Mouse (Mus musculus) cerebellum, adult 2 months (tissue): Measurements from ENCODE around the gene Gata2. TPM values are rescaled to one million over a fixed set of nuclear protein-coding genes. Genes with fewer than 3 reads are reported as not detected.

Source experiments
- DNase-seq, 2 experiments: peaks; one replicate each; pipeline ENCODE4 v3.0.0; 2021
- H3K27ac ChIP-seq: fragments of 200-500 bp; 2 replicates; pipeline ENCODE4 v1.5.1; 2012; ENCODE audit warnings: low read length, control low read depth, inconsistent platforms; ENCODE audit not compliant: insufficient read depth
- H3K27me3 ChIP-seq: fragments of 200-500 bp; 2 replicates; pipeline ENCODE4 v1.6.1; 2012; ENCODE audit warnings: inconsistent platforms, mild to moderate bottlenecking, low read length, moderate library complexity; ENCODE audit not compliant: control insufficient read depth, insufficient read depth
- H3K4me1 ChIP-seq: fragments of 200-500 bp; 2 replicates; pipeline ENCODE4 v1.6.1; 2011; ENCODE audit warnings: low read length; ENCODE audit not compliant: control insufficient read depth, insufficient read depth
- H3K4me3 ChIP-seq: fragments of 200-500 bp; replicated peaks from 2 replicates; pipeline ENCODE3; 2011; ENCODE audit warnings: mild to moderate bottlenecking, low read depth, low read length, control low read depth; ENCODE audit not compliant: insufficient read depth
- CTCF ChIP-seq: fragments of 200-500 bp; IDR thresholded peaks from 2 replicates; pipeline ENCODE4 v1.5.1; 2011; ENCODE audit warnings: low read depth, mild to moderate bottlenecking, control low read depth, low read length, moderate library complexity, borderline replicate concordance; ENCODE audit not compliant: insufficient read depth
- POLR2A ChIP-seq: fragments of 200-500 bp; IDR thresholded peaks from 2 replicates; pipeline ENCODE4 v1.6.1; 2011; ENCODE audit warnings: low read length, control low read depth, borderline replicate concordance; ENCODE audit not compliant: insufficient read depth
- WGBS: fragments of 180-500 bp; shearing (Covaris S2); methylation state at CpG from one replicate; pipeline ENCODE4 v1.1.7; 2018; 5-methylcytosine and 5-hydroxymethylcytosine counted together
- polyA plus RNA-seq: library from polyadenylated mRNA; depleted of rRNA; stranded (reverse); fragments of >200 nt; gene quantifications from 2 replicates; pipeline ENCODE4 v1.2.3, GENCODE M21; 2012

Gene Gata2
- polyA plus RNA-seq, 1 experiment, result 6.6 TPM

GRCm38 (mm10) chr6:88158790-88159189 is 34.9 kb upstream of the Gata2 start:
- TF ChIP-seq CTCF (no peak), POLR2A (no peak)
- H3K4me3 ChIP-seq, result no peak overlapping the region
- no peak for DNase-seq
- H3K27ac ChIP-seq, result no peak overlapping the region
- no peaks in the 10 kb centered on the region for H3K27me3 ChIP-seq
- WGBS, result 84% methylated on average over 5 of the region's 5 CpGs
- H3K4me1 ChIP-seq, result no peaks in the 10 kb centered on the region

- DNase-seq, result no peak
- Histone ChIP-seq H3K27ac (no peak overlapping the region), H3K4me3 (no peak overlapping the region), H3K27me3 (no peaks in the 10 kb centered on the region), H3K4me1 (no peaks in the 10 kb centered on the region)
- WGBS, result 88% methylated on average over 9 of the region's 9 CpGs
- no peak for TF ChIP-seq POLR2A
- no peak for TF ChIP-seq CTCF
Observed at GRCm38 (mm10) chr6:88166054-88166453, 27.6 kb upstream of the Gata2 start.

- no peak for TF ChIP-seq POLR2A
- TF ChIP-seq CTCF, result no peak
- no peak for DNase-seq
- Histone ChIP-seq H3K27me3 (no peaks in the 10 kb centered on the region), H3K27ac (no peak overlapping the region), H3K4me3 (no peak overlapping the region), H3K4me1 (no peaks in the 10 kb centered on the region)
- WGBS, result 94% methylated on average over 3 of the region's 3 CpGs
Observed at GRCm38 (mm10) chr6:88174191-88174590, 19.5 kb upstream of the Gata2 start.

DNA sequence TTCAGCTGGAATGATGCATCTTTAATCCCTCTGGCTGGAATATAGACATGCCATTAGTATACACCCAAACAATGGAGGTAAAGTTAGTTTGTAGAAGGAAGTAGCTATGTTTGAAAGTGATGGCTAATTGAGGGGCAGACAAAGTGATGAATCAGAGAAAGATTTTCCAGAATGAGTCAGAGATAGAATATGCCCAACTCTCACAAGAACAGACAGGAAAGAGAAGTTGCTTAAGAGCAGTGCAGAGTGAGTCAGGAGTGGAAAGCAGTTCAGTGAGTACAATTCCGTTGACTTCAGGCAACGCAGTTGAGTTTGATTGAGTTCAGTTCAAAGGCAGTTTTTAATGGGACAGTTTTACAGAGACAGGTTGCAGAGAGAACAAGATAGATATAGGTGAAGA is 19.0 kb upstream of the Gata2 start:
- DNase-seq, result no peak
- no peak for TF ChIP-seq POLR2A
- no peak for TF ChIP-seq CTCF
- H3K27me3 ChIP-seq, result no peaks in the 10 kb centered on the region
- H3K27ac ChIP-seq, result no peak overlapping the region
- 91% methylated on average over 2 of the region's 2 CpGs for WGBS
- H3K4me1 ChIP-seq, result no peaks in the 10 kb centered on the region
- no peak overlapping the region for H3K4me3 ChIP-seq

- no peaks in the 10 kb centered on the region for H3K4me1 ChIP-seq
- DNase-seq, result no peak
- no peak overlapping the region for H3K4me3 ChIP-seq
- no peak overlapping the region for H3K27ac ChIP-seq
- H3K27me3 ChIP-seq, result no peaks in the 10 kb centered on the region; the same call in 1 of the 2 replicates
- TF ChIP-seq CTCF (no peak), POLR2A (no peak)
- 78% methylated on average over 4 of the region's 4 CpGs for WGBS
Observed at GRCm38 (mm10) chr6:88184671-88185070, 9.0 kb upstream of the Gata2 start.

DNA sequence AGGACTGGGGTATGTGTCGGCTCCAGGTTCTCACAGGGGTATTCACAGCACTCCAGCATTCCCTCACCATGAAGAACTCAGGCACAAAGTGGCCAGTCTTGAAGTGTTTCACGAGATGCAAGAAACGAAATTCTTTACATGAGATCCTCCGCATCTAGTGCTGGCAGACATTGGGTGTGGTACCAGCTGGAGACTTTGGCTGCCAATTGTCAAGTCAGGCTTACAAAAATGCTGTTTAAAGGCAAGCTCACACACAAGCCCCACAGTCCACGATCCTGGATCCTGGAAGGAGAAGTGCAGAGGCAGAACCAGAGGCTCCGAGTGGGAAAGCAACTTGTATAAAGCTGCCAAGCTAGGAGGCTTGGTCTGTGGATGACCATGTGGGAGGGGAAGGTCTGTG is 5.5 kb upstream of the Gata2 start:
- 16% methylated on average over 6 of the region's 6 CpGs for WGBS
- Histone ChIP-seq H3K4me3 (no peak overlapping the region), H3K27me3 (peaks cover 2% of the 10 kb centered on the region; the same call in 1 of the 2 replicates), H3K4me1 (no peaks in the 10 kb centered on the region), H3K27ac (no peak overlapping the region)
- TF ChIP-seq CTCF (no peak), POLR2A (no peak)
- no peak for DNase-seq

GRCm38 (mm10) chr6:88189312-88190042 is 4.2 kb upstream of the Gata2 start:
- Histone ChIP-seq H3K4me3 (peak overlapping the region; percentile 62), H3K27ac (no peak overlapping the region), H3K27me3 (peaks cover 9% of the 10 kb centered on the region; the same call in 1 of the 2 replicates), H3K4me1 (no peaks in the 10 kb centered on the region)
- peak; percentile 72 to 80 for DNase-seq
- under 1% methylated on average over 56 of the region's 56 CpGs for WGBS
- TF ChIP-seq CTCF (peak; percentile 76), POLR2A (no peak)

DNA sequence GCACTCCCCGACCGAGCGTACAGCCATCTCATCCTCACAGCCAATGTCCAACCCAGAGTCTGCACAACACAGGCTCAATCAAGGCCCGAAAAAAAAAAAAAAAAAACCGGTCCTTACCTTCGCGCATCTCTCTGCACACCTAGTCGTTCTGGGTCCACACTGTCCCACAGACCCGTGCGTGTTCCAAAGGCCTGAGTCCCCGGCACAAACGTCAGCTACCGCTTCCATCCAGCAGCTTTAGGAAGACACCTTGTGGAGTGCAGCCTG is 3.7 kb upstream of the Gata2 start:
- DNase-seq, result no peak
- 8% methylated on average over 13 of the region's 13 CpGs for WGBS
- Histone ChIP-seq H3K27me3 (peaks cover 9% of the 10 kb centered on the region; the same call in 1 of the 2 replicates), H3K4me1 (no peaks in the 10 kb centered on the region), H3K4me3 (peak overlapping the region; percentile 62), H3K27ac (no peak overlapping the region)
- TF ChIP-seq POLR2A (no peak), CTCF (no peak)
